Mouse (Mus musculus) G1E (cell line): Measurements from ENCODE around the gene Wwox.

Experiments used
- CTCF ChIP-seq: IDR thresholded peaks from 2 replicates; pipeline ENCODE4 v1.5.1; 2012; ENCODE audit warnings: low read depth, low read length, inconsistent platforms, mixed read lengths
- GATA1 ChIP-seq: IDR thresholded peaks from 2 replicates; pipeline ENCODE4 v1.6.1; 2012; ENCODE audit warnings: borderline replicate concordance, low read length, inconsistent platforms, mixed read lengths
- TAL1 ChIP-seq: conservative IDR thresholded peaks from 2 replicates; pipeline ENCODE4 v1.6.1; 2012; ENCODE audit warnings: low read depth, low read length, inconsistent platforms, mixed read lengths

DNA sequence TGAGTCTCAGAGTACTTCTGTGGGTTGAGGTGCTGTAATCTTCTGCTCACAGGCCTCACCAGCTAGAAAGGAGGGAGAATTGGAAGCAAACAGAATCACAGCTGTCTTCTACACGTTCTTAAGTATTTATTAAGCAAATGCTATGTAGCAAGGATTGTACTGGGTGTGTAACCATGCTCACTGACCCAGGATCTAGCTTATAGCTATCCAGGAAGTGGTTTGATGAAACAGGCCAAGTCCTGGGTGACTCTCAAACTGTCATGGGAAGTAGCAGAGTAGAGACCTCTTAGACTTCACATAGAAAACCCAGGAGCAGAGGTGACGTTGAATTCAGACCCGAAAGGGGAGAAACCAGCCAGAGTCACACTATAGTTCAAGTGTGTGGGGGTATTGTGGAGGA is 28.0 kb upstream of the Wwox start:
- no peak for TF ChIP-seq CTCF
- no peak for TF ChIP-seq GATA1
- no peak for TF ChIP-seq TAL1
